Mouse (Mus musculus) megakaryocyte, embryonic 14.5 days (primary cell): ENCODE data around the gene Vps72.
"Not testable (repeated sequence)": the region's sequence is repeated elsewhere in the genome, so short reads cannot be mapped to it uniquely, and the experiment has no call there.

Experiments used
- FLI1 ChIP-seq: IDR thresholded peaks from 2 replicates; pipeline ENCODE4 v1.6.1; 2012; ENCODE audit warnings: low read length, inconsistent platforms, mixed read lengths
- GATA1 ChIP-seq: IDR thresholded peaks from 3 replicates; pipeline ENCODE4 v1.6.1; 2012; ENCODE audit warnings: mixed read lengths, low read length, inconsistent platforms, borderline replicate concordance

- not testable (repeated sequence) for TF ChIP-seq GATA1, FLI1
Observed at GRCm38 (mm10) chr3:95132389-95132788, 21.6 kb downstream of the Vps72 start.
